Mouse (Mus musculus) cerebellum, adult 11 months (tissue): ENCODE results near the gene Tcp1.
A peak's percentile ranks its signal among the peaks of the same experiment; 100 is the strongest.
"Not testable (repeated sequence)": the region's sequence is repeated elsewhere in the genome, so short reads cannot be mapped to it uniquely, and the experiment has no call there.

ENCODE experiments used
- DNase-seq: peaks from one replicate; pipeline ENCODE4 v3.0.0; 2022

Tcp1 gene

GRCm38 (mm10) chr17:12915881-12916583 lies 531 bp downstream of the Tcp1 start, which contains the start of gene Mrpl18:
Gene Mrpl18, minus strand, starts transcription at chr17:12916345.
- peak; percentile 98 for DNase-seq

DNA sequence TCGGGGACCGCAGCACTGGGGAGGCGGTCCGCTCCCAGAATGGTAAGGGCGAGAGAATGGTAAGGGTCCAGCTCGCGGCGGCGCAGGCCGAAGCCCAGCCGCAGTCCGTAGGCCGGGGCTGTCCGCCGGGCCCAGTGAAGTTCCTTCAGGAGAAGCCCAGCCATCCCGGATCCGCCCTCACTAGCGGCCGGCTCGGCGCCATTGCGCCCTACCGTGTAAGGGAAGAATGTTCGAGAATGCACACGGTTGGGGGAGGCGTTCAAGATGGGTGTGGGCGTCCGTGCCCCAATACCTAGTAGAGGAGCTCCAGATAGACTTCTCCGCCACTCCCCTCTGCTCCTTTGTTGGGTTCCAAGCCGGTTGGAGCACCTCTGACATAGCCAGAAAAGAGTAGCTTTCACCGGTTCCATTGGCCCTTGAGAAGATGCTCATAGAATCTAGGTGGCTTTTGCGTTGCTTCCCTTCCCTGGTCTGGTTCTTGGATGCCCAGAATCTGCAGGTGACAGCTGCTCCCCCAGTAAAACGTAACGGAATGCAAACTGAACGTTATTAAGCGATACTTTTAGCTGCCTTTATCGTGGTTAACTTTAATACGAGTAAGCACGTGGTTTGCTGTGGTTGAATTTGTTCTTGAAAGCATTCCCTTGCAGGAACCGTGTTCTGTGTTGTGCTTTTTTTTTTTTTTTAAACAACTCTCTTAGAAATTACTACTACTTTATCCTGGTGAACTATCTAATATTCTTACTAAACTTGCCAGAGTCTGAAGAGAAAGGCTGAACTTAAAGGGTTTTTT lies 1.3 kb downstream of the Tcp1 start:
- no peak for DNase-seq

- DNase-seq = no peak
Measured at GRCm38 (mm10) chr17:12921073-12921472, 5.6 kb downstream of the Tcp1 start.

- DNase-seq = no peak
Measured at GRCm38 (mm10) chr17:12925001-12925400, 9.5 kb downstream of the Tcp1 start.

GRCm38 (mm10) chr17:12925703-12926180 lies 10.2 kb downstream of the Tcp1 start:
- DNase-seq = no peak

DNA sequence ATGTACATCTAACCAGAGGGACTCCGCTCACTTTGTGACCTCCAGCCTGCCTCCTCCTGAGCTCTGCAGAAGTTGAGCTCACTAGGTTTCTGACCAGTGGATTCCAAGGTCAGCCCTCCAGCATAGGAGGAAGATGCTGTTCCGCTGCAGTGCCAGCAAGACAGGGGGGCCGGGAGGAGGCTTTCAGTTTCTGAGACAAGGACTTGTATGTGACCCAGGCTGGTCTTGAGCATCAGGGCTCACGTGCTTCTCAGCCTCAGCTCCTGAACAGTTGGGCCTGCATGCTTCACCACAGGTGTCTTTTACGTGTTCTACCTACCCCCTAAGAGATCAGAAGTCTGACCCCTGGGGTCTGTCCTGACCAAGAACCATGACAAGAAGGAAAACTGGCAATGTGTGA lies 16.1 kb downstream of the Tcp1 start:
- DNase-seq = not testable (repeated sequence)

DNA sequence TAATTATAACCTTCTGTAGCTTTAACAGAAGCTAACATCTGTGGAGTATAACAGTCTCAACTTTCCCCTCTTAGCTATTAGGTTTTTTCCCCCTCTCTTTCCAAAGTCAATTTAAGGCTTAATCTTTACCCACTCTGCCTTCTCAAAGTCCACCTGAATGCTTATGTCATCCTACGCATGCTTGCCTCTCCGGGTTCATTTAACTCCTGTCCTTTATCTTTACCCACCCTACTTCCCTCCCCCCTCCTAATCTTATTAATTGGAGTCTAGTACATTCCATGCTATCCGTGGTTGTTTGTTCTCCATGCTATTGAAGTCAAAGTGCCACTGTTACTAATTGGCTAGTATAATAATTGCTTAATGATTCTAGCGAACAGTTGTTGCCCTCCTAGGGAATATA lies 20.2 kb downstream of the Tcp1 start:
- no peak for DNase-seq

DNA sequence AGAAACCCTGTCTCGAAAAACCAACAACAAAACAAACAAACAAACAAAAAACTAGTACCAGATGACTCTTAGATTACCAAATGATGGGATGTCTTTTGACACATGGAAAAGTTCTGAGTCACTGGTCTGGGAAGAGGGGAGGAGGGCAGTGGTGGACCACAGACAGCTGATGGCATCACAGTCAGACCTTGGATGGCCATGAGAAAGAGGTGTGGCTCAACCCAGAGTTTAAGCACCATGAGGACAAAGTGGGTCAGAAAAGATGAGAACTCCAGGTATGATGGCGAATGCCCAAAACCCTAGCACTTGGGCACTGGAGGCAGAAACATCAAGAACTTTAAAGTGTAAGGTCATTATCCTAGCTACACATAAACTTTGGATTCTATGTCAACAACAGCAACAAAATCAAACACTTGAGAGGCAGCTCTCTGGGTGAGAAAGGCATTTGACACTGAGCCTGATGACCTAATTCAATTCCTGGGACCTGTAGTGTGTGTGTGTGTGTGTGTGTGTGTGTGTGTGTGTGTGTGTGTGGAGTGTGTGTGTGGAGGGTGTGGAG lies 22.0 kb downstream of the Tcp1 start:
- no peak for DNase-seq

GRCm38 (mm10) chr17:12938077-12938476 lies 22.6 kb downstream of the Tcp1 start:
- DNase-seq = no peak

GRCm38 (mm10) chr17:12939377-12940148 lies 24.1 kb downstream of the Tcp1 start:
- DNase-seq = not testable (repeated sequence)

DNA sequence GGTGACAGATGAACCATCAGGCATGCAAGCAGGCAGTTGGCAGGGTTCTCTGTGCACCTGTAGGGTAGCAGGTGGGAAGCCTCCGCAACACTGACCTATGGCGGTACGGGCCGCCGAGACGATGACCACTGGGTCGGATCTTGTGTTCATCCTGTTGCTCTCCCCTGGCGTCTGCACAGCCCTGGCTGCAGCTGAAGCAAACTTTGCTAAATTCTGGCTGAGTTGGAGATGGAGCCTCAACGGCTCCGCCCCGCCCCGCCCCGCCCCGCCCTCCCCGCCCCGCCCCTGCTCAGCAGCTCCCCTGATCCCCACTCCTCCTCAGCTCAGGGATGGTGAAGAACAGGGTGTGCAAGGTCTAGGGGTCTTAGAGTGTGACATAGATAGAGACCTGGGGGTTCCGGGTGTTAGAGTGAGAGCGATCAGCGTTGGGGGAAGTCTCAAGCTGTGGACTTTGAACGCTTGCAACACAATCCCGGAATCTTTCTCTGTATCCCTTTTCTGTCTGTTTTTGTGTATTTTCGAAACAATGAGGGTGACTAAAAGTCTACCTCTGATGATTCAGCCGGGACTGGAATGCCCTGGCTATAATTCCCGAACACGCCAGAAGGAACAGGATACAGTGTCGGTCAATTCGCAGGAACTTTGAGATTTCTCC lies 24.8 kb downstream of the Tcp1 start, which contains the start of gene Acat3:
Gene Acat3, minus strand, starts transcription at position 450 of the 655 bp plus-strand sequence.
- DNase-seq = peak; percentile 50

DNA sequence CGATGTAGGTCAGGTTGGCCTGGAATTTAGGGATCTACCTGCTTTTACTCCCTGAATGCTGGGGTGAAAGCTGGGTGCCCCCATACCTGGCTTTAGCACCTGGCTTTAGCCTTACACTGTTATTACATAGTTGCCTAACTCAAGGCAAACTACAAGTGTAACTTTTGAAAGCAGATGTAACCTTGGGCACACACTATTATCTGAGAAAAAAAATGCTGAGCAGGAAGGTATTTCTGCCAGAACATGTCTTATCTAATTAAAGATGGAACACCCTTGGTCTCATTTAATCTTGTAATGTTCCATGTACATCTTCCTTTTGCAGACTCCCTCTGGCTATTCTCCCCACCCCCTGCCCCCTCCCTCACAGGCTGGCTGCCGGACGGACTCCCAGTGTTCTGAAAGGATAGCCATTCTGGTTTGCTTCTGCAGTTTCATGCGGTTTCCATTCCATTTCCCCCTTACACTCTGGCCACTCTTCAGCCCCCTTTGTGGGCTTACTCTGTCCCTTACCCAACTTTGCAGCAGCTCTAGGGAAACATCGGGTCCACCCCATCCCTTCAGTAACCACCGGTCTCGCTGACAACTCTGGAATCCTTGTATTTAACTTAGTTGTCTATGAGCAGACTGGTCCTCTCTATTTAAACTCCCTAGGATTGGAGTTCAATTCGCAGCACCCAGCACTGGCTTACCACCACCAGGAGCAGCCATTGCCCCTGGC lies 26.2 kb downstream of the Tcp1 start:
- DNase-seq = no peak

GRCm38 (mm10) chr17:12942459-12943162 lies 27.1 kb downstream of the Tcp1 start:
- no peak for DNase-seq

GRCm38 (mm10) chr17:12949669-12950068 lies 34.2 kb downstream of the Tcp1 start:
- no peak for DNase-seq

DNA sequence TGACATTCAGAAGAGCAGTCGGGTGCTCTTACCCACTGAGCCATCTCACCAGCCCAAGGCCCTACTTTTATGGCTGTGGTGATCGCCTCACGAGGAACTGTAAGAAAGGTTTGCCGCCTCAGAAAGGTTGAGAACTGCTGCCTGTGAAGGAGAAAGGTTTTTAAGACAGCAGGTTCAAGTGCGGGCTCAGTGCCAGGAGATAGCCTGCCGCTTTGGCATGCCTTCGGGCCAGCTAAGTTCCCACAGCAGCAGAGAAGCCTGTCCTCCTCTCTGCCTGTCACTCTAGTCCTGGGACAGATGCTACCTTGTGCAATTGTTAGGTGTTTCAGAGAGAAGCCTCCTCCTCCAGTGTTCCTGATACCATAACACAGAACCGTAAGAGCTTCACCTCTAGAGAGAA lies 41.2 kb downstream of the Tcp1 start:
- no peak for DNase-seq

GRCm38 (mm10) chr17:12959377-12959776 lies 43.9 kb downstream of the Tcp1 start:
- DNase-seq = not testable (repeated sequence)

DNA sequence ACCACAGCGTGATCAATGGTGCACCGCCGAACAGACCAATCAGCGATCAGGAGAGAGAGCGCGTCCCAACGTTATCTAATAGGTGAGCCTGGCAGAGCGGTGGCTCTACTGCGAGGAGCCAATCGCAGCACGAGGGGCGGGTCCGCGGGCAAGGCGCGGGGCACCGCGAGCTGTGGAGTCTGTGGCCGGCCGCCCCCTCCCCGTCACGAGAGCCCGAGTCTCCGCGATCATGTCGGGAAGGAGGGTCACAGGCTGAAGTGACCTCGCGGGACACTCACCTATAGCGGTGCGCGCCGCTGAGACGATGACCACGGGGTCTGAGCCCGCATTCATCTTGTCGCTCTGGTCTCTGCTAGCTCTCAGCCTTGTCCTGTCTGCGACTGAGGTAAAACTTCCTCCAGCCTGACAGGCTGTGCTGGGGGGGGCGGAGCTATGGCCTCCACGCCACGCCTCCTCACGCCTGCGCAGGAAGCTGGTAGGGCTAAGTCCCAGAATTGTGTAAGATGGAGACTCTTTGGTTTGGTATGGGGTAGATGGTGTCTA lies 44.9 kb downstream of the Tcp1 start, which contains the start of gene Acat2:
Gene Acat2, minus strand, starts transcription at position 417 of the 543 bp plus-strand sequence.
- DNase-seq = peak; percentile 94

GRCm38 (mm10) chr17:12963476-12963875 lies 48.0 kb downstream of the Tcp1 start:
- no peak for DNase-seq

DNA sequence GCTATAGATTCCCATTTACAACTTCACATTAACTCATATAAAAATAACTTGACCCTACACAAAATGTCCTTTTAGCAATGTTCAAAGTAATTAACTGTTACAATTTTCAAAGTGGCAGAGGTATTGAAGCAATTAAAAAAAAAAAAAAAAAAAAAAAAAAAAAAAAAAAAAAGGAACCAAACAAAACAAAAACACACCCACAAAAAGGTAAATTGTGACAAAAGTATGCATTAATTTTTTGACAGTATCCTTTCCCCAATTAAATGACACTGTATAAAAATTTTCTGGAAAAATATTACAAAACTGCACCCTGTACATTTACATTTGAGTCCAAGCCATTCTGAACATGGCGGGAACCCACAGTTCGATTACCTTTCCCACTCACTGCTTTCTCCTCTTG lies 51.7 kb downstream of the Tcp1 start:
- DNase-seq = no peak

GRCm38 (mm10) chr17:12973851-12974250 lies 58.4 kb downstream of the Tcp1 start:
- no peak for DNase-seq
